Mouse (Mus musculus) cortical plate, adult 2 months (tissue): Measurements from ENCODE around the gene Pla2g3.

ENCODE experiments used
- CTCF ChIP-seq: fragments of 200-500 bp; IDR thresholded peaks from 2 replicates; pipeline ENCODE4 v1.5.1; 2011; ENCODE audit warnings: mild to moderate bottlenecking, control low read depth, low read length; ENCODE audit not compliant: insufficient read depth; ENCODE audit errors: extremely low read depth
- POLR2A ChIP-seq: fragments of 200-500 bp; IDR thresholded peaks from 2 replicates; pipeline ENCODE4 v1.6.1; 2011; ENCODE audit warnings: mild to moderate bottlenecking, low read length, control low read depth; ENCODE audit not compliant: insufficient read depth; ENCODE audit errors: extremely low read depth

DNA sequence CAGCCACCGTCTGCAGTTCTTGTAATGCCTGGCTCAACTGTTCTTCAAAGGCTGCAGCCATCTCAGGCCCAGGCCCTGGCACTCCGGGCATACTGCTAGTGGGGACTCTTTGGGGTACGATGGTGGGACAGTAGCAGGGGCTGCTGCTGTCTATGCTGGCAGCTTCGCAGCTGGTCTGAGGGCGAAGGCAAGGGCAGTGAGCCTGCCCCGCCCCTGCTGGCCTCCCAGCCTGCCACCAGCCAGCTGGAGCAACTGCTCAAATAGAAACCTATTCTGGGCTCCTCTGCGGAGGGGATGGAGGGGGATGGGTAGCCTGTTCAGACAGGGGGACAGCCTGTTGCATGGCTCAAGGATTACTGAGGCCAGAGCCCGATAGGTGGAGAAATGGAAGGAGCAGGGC lies 39.7 kb downstream of the Pla2g3 start:
- TF ChIP-seq CTCF: no peak
- no peak for TF ChIP-seq POLR2A
